Mouse (Mus musculus) bone marrow, adult 2 months (tissue): ENCODE results near the gene H2-T23.

Experiments
- CTCF ChIP-seq: fragments of 200-500 bp; IDR thresholded peaks from 2 replicates; pipeline ENCODE4 v1.5.1; 2011; ENCODE audit warnings: low read length, control low read depth; ENCODE audit not compliant: control insufficient read depth, insufficient read depth
- POLR2A ChIP-seq: fragments of 200-500 bp; IDR thresholded peaks from 2 replicates; pipeline ENCODE4 v1.6.1; 2011; ENCODE audit warnings: low read depth, mild to moderate bottlenecking, control low read depth, low read length, borderline replicate concordance; ENCODE audit not compliant: control insufficient read depth

GRCm38 (mm10) chr17:36001121-36001897 lies 31.3 kb downstream of the H2-T23 start:
- no peak for TF ChIP-seq CTCF
- TF ChIP-seq POLR2A = no peak
